Mouse (Mus musculus) heart, adult 9 months (tissue): ENCODE results near the gene Smok3b.

Experiments used
- DNase-seq, 2 experiments: peaks; one replicate each; pipeline ENCODE4 v3.0.0; 2022; ENCODE audit warnings: low spot score in 2 of 2

The Smok3b gene

GRCm38 (mm10) chr5:138085421-138085911, 64.2 kb downstream of the Smok3b start:
- DNase-seq = no peak

- no peak for DNase-seq
Observed at GRCm38 (mm10) chr5:138086842-138087241, 65.6 kb downstream of the Smok3b start.

GRCm38 (mm10) chr5:138088366-138088765, 67.1 kb downstream of the Smok3b start:
- DNase-seq = no peak

- DNase-seq = no peak
Observed at GRCm38 (mm10) chr5:138089108-138089551, 67.9 kb downstream of the Smok3b start.

- DNase-seq = no peak
Observed at GRCm38 (mm10) chr5:138090271-138090670, 69.0 kb downstream of the Smok3b start.

GRCm38 (mm10) chr5:138090737-138091136, 69.5 kb downstream of the Smok3b start:
- no peak for DNase-seq

- DNase-seq = no peak
Observed at GRCm38 (mm10) chr5:138092771-138093170, 71.5 kb downstream of the Smok3b start.

- DNase-seq = no peak
Observed at GRCm38 (mm10) chr5:138094474-138094873, 73.2 kb downstream of the Smok3b start.
